Mouse (Mus musculus) embryo, embryonic 10 days (tissue): ENCODE results near the gene Trpc5os.

Source experiments
- DNase-seq: peaks from one replicate; pipeline ENCODE4 v3.0.0-alpha.2; 2015; ENCODE audit warnings: low spot score

The Trpc5os gene

DNA sequence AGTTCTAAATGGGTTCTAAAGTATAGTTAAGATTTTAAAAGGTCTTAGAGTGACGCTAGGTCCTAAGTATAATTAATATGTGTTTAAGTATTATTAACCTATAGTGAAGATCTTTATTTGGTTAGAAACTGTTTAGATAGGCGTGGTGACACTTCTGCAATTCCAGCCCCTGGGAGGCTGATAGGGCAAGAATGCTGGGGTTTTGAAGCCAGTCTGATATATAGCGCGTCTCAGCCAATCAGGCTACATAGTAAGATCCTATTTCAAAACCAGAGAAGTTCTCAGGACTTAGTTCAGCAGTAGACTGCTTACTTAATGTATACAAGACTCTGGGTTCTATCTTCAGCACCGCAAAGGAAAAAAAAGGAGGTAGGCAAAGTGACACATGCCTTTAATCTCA, at the start of gene Trpc5os:
Gene Trpc5os, plus strand, starts transcription at position 301 of the 400 bp plus-strand sequence.
- DNase-seq, result no peak

GRCm38 (mm10) chrX:144408036-144408435, 48.3 kb upstream of the Trpc5os start:
- DNase-seq, result peak; percentile 3

- no peak for DNase-seq
Observed at GRCm38 (mm10) chrX:144420259-144420658, 36.1 kb upstream of the Trpc5os start.

DNA sequence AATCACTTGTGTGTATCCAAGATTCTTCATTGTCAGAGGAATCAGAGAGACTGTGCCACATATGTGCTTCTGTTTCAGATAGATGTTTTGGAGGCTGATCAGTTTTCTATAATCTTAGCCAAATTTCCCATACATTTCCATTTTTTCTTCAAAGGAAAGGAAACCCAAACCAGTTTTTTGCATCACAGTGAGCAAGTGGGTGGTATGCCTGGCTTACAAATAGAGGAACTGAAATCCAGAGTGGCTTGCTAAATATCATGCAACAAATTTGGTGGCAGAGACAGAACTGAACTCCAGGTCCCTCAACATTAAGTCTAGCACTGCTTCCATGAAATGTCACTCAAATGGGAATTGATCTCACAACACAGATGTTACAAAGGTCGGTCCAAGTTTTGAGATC, 35.3 kb upstream of the Trpc5os start:
- DNase-seq, result no peak

DNA sequence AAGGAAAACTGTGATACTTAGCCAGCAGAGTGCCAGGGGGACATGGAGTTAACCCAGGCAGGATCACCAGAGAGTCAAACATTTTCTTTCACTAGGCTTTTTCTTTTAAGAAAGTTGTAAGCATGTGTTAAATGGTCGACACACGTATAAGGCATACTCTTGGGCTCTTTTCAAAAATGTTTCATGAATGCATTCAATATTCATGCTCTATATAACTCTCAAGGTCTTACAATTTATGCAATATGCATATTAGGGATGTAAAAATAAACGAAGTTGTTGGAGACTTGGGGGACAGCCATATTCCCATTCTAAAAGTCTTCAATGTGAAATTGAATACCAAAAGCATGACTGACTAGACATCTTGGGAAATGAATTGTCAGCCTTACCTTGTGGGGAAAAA, 32.5 kb upstream of the Trpc5os start:
- no peak for DNase-seq

DNA sequence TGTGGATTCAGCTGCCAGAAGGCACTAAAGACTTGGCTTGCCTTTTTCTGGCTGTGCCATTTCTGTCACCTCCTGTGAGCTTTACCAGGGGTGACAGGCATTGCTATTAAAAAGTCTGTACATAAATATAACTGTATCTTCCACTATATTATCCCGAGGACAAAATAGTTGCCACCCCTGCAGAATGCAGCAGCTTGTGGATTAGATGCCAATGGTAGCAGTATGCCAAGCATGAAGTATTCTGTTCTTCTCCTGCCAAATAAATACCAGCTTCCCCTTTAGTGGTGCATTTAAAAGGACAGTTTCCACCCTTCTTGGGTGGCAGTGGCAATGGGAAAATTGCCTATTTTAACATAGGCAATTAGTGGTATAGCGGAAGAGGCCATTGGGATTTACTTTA, 8.0 kb downstream of the Trpc5os start:
- DNase-seq, result no peak

GRCm38 (mm10) chrX:144491394-144491793, 35.0 kb downstream of the Trpc5os start:
- no peak for DNase-seq

DNA sequence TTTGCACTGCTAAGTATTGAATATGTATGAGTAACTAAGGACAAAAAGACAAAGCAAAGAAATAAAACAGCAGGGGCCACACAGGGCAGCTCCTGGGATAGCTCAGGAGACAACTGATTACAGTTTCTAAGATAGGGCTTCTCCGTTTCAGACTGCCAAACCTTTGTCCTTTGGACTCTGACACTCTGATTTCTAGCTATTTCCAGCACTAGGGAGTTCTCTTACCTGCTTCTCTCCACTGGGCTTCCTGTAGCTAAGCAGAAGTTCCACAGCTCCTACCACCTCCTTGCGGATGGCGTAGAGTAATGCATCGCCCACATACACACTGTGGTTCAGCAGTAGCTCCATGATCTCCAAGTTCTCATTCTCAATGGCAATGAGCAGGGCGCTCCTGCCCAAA, 66.9 kb downstream of the Trpc5os start:
- no peak for DNase-seq

DNA sequence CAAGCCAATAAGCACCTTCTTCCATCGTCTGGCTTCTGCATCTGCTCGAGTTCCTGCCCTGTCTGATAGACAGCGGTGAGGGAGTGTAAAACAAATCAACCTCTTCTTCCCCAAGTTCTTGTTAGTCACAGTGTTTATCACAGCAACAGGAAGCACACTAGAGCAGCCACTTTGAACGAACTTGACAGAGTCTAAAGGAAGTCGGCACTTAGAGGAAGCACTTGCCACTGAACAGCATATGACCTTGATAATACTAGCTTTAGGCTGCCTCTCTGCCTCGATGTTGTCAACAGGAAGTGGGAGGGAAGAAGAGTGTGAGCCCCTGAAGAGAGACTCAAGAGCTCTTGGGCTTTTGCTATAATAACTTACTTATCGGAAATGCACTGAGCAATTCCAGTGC, 69.7 kb downstream of the Trpc5os start:
- no peak for DNase-seq
